Mouse (Mus musculus) mesoderm, embryonic 11.5 days (tissue): ENCODE measurements at regions not wholly inside any gene's neighbourhood (a gene's known extent, or its start where the extent isn't known, plus 50 kb on each side); places are given as distances from the start of the nearest gene placed in this dataset.
A peak's percentile ranks its signal among the peaks of the same experiment; 100 is the strongest.

ENCODE experiments used
- DNase-seq: peaks from one replicate; pipeline ENCODE4 v3.0.0-alpha.2; 2012; ENCODE audit warnings: low read depth, low spot score

- DNase-seq = no peak
Observed at GRCm38 (mm10) chr3:48658386-48658785, 1098.7 kb downstream of the Pcdh18 start.

DNA sequence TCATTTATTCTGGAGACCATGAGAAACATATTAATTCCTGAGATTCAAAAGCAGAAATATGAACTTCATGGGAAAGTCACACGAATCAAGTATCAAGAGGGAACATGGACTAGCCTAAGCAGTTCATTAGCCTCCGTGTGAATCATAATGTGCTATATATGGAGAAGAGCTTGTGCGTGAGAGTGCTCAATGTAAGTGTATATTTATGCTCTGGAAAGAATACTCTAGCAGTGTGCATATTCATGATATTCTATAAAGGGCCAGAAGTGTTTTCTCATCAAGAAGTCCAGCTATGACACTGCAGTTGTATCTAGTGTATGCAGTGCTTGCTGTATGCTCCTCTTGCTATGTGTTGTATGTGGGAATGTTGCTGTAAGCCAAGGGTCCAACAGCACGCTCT is 1102.0 kb downstream of the Pcdh18 start:
- DNase-seq = no peak

- no peak for DNase-seq
Observed at GRCm38 (mm10) chr3:48631889-48632483, 1125.1 kb downstream of the Pcdh18 start.

DNA sequence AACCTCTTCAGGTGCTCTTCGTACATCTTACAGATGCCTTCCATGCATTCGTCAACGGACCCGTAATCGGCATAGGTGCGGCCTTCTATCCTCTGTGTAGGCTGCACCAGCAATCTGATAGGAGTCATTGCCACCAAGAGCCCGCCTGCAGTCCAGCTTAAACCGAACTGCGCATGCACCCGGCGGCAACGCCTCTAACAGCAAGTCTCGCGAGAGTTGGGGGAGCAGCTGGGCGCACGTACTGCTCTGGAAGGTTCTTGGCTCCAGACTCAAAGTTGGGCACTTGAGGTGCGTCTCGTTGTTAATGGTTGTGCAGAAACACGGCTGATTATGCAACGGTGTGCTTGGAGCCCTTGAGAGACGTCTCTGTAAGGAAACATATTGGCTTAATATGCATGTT is 1148.2 kb downstream of the Pcdh18 start:
- no peak for DNase-seq

DNA sequence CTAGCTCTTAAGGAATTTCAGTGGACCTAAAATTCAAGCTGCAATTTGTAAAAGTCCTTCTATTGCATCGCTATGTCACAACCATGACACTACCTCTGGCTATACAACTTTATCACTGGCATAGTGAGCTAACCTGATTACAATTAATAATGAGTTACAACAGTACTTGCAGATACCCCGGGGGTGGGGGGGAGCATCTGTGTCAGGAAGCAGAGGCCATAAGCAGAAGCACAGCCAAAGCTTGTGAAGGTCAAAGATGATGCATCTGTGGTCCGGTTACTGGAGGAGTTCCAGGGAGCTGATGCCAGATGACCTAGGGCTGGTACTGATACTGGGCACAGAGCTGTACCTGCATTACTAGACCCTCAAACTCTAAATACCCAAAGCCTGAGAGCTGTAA is 1152.3 kb downstream of the Pcdh18 start:
- DNase-seq = no peak

DNA sequence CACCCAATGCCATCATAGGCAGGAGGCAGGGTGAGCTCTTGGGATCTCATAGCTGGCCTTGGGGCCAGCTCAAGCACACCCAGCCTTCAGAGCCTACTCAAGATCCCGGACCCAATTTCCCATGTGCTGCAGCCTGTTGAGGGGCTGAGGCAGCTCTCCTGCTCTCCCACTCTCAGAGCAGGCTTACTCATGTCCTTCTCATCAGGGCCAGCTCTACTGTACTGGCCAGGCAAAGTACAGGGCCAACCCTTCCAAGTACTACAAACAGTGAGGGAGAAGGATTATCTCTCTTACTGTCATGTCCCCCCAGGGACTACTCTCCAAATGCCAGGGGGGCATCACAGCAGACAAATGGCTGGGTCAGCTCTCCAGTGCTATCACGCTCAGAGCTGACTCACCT is 1169.8 kb downstream of the Pcdh18 start:
- DNase-seq = no peak

GRCm38 (mm10) chr3:48586145-48586544 is 1171.0 kb downstream of the Pcdh18 start:
- DNase-seq = no peak

DNA sequence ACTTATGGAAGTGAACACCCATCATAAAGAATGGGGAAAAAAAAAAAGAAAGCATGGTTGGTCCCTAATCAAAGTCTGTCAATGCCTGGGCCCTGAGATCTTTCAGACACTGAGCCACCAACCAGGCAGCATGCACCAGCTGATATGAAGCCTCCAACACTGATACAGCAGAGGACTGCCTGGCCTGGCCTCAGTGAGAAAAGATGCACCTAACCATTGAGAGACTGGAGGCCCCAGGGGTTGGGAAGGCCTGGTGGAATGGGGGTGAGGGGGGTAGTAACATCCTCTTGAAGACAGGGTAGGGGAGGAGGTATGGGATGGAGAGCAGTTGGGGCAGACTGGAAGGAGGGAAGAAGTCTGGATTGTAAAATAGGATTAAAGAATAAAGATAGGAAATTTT is 1172.8 kb downstream of the Pcdh18 start:
- DNase-seq = no peak

DNA sequence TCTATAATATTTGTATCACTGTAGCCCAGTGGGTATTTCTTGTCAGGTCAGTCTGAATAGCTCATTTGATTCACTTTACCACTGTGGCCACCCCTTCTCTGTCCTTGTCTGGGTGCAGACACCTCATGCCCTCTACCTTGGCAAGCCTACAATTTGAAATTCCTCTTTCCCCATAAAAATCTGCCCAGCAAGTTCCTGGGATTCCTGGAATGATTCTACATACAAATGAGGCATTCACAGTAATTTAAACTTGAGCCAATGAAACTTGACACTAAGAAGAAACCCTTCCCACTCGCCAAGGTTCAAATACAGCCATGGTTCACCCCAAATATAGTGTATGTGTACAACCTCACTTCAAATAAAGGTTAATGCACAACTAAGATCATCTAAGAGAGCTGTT is 1174.6 kb downstream of the Pcdh18 start:
- no peak for DNase-seq

DNA sequence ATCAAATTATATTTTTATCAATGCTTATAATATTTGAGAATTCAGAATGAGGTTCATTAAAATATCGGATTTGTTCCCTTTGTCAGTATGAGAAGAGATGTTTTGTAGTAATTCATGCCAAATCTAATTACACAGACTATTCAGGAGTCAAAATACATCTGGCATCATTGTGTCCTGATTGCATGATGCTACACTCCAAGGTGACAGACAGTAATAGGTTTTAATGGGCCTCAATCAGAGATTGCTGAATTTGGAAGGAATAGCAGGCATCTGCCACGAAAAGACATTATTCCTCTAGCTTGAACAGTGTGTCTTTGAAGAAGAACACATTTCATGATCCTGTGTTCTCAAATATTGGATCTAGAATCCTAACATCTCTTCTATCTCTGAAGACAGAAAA is 1177.2 kb downstream of the Pcdh18 start:
- no peak for DNase-seq

GRCm38 (mm10) chr3:48579229-48579628 is 1177.9 kb downstream of the Pcdh18 start:
- no peak for DNase-seq

GRCm38 (mm10) chr3:48546669-48547068 is 1210.5 kb downstream of the Pcdh18 start:
- DNase-seq = no peak

DNA sequence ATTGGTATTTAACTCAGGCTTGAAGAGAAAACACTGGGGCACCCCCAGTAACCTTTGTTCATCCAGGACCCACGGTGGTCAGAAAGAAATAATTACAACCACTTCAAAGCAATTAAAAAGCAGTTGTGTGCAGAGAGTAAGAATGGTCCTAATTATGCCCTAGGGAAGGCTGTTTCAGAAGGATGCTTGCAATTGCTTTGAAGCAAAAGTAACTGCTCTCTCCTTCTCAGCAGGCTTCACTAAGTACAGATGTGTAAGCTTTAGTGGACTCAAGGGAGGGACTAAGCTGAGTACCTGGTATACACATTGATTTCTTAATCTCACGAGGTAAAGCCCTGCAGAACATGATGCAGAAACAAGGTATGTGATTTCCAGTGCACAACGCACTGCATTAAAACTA is 1242.1 kb downstream of the Pcdh18 start:
- DNase-seq = peak; percentile 22

DNA sequence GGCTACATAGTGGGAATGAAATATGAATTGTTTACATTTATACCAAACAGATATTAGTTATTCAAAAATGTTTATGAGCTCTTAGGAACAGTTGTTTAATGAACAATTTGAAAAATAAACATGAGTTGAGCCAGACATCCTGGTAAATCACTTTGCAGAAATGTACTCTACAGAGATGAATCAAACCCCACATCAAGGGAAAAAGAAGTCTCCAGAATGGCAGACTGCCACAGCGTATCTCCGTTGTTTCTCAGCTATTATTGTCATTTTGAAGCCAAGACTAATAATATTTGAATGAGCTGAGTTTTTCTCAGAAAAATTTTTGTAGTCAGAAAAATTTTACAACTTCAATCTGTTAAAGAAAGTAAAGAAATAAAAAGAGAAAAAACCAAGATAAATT is 1253.1 kb downstream of the Pcdh18 start:
- DNase-seq = no peak

- no peak for DNase-seq
Observed at GRCm38 (mm10) chr3:48464679-48465078, 1292.4 kb downstream of the Pcdh18 start.

- DNase-seq = no peak
Observed at GRCm38 (mm10) chr3:48441938-48442337, 1315.2 kb downstream of the Pcdh18 start.

DNA sequence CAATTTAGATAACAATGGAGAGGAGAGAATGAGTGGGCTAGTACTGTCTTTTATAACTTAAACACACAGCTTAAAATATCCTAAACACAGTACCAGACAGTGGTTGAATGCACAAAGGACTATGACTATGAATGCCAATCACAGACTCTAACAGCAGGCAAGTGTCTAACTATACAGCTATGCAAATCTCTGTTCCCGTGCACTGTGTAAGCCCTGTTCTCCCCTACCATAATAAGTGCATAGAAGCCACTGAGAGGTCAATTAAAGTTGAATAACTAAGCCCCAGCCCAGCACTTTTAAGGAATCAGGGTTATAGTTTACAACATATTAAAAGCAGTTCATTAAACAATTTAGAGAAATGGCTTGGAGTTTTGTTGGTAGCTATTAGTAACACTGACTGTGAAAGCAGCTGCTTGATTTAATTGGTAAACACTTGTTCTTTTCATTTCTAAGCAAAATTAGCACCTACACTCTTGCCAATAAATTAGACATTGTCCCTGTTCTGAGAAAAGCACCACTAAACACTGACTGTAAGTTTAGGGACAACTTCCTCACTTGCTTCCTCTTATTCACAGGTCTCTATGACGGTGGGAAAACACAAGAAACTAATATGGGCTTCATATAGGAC is 1327.6 kb downstream of the Pcdh18 start:
- DNase-seq = no peak

DNA sequence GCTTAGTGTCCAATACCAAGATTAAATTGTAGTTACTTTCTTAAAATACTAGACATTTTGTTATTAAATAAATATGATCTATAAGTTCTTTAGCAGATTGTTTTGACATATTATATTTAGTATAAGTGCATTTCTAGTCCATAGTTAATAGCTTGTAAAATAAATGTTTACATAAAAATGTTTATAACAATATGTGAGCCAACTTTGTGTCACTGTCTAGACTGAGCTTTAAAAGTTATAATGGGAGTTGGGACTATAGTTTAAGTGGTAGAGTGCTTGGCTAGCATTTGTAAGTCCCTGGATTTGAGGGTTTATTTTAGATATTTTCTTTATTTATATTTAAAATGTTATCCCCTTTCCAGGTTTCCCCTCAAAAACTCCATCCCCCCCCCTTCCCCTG is 1367.3 kb downstream of the Pcdh18 start:
- DNase-seq = no peak
